Mouse (Mus musculus): ENCODE measurements around the gene Gm3636. TPM values are rescaled to one million over a fixed set of nuclear protein-coding genes. Genes with fewer than 3 reads are reported as not detected.
"Not testable (repeated sequence)": the region's sequence is repeated elsewhere in the genome, so short reads cannot be mapped to it uniquely, and the experiment has no call there.

Gene Gm3636
- 20.3 and 22.2 TPM in 2 replicates for polyA plus RNA-seq (2015; fragmentation: Nextera tagmentation; extraction: Ambion mirVana)

GRCm38 (mm10) chr14:6742232-6742631, at the start of gene Gm3636:
Gm3636 (minus strand) TSS chr14:6742332.
- not testable (repeated sequence) for H3K9me3 ChIP-seq (replicated peaks; ENCODE audit: control insufficient read depth, low read length, poor library complexity, severe bottlenecking); ATAC-seq; H3K27ac ChIP-seq (ENCODE audit: low read length); H3K4me3 ChIP-seq (ENCODE audit: low read depth, low read length); H3K36me3 ChIP-seq (ENCODE audit: control insufficient read depth, insufficient read depth, low read length); H3K4me1 ChIP-seq (ENCODE audit: control insufficient read depth, insufficient read depth, low read length); H3K9ac ChIP-seq (ENCODE audit: low read depth, low read length); H3K4me2 ChIP-seq (ENCODE audit: low read length); H3K27me3 ChIP-seq (ENCODE audit: control insufficient read depth, insufficient read depth, low read depth, low read length)
- no CpG with 5 or more reads among the region's 2 CpGs for WGBS

GRCm38 (mm10) chr14:6774311-6774710, 32.2 kb upstream of the Gm3636 start, which contains the start of gene Gm8362:
Gm8362 (minus strand) TSS chr14:6774411.
- 100% methylated on average over 1 of the region's 1 CpGs for WGBS
- not testable (repeated sequence) for ATAC-seq

GRCm38 (mm10) chr14:6757231-6757536, 15.1 kb upstream of the Gm3636 start:
- WGBS: 0% methylated on average over 6 of the region's 13 CpGs
- not testable (repeated sequence) for H3K27ac ChIP-seq (ENCODE audit: low read length); ATAC-seq; H3K27me3 ChIP-seq (ENCODE audit: control insufficient read depth, insufficient read depth, low read depth, low read length); H3K36me3 ChIP-seq (ENCODE audit: control insufficient read depth, insufficient read depth, low read length); H3K4me1 ChIP-seq (ENCODE audit: control insufficient read depth, insufficient read depth, low read length); H3K9me3 ChIP-seq (replicated peaks; ENCODE audit: control insufficient read depth, low read length, poor library complexity, severe bottlenecking); H3K9ac ChIP-seq (ENCODE audit: low read depth, low read length)
- peak overlapping the region; percentile 41 for H3K4me3 ChIP-seq (ENCODE audit: low read depth, low read length)
- H3K4me2 ChIP-seq (ENCODE audit: low read length): peak overlapping the region; percentile 26; the same call in 1 of the 2 replicates

More at GRCm38 (mm10) chr14:6774311-6774710, 32.2 kb upstream of the Gm3636 start, which contains the start of gene Gm8362:
- H3K9ac ChIP-seq (ENCODE audit: low read depth, low read length); H3K36me3 ChIP-seq (ENCODE audit: control insufficient read depth, insufficient read depth, low read length); H3K9me3 ChIP-seq (replicated peaks; ENCODE audit: control insufficient read depth, low read length, poor library complexity, severe bottlenecking); H3K27me3 ChIP-seq (ENCODE audit: control insufficient read depth, insufficient read depth, low read depth, low read length); H3K4me3 ChIP-seq (ENCODE audit: low read depth, low read length); H3K27ac ChIP-seq (ENCODE audit: low read length); H3K4me2 ChIP-seq (ENCODE audit: low read length); H3K4me1 ChIP-seq (ENCODE audit: control insufficient read depth, insufficient read depth, low read length): not testable (repeated sequence)

GRCm38 (mm10) chr14:6756384-6757230, 14.5 kb upstream of the Gm3636 start:
- WGBS: 1% methylated on average over 25 of the region's 67 CpGs
- ATAC-seq; H3K9me3 ChIP-seq (replicated peaks; ENCODE audit: control insufficient read depth, low read length, poor library complexity, severe bottlenecking); H3K4me1 ChIP-seq (ENCODE audit: control insufficient read depth, insufficient read depth, low read length); H3K36me3 ChIP-seq (ENCODE audit: control insufficient read depth, insufficient read depth, low read length); H3K27me3 ChIP-seq (ENCODE audit: control insufficient read depth, insufficient read depth, low read depth, low read length): not testable (repeated sequence)
- peak overlapping the region; percentile 40 for H3K4me2 ChIP-seq (ENCODE audit: low read length)
- peak overlapping the region; percentile 42; the same call in 1 of the 2 replicates for H3K27ac ChIP-seq (ENCODE audit: low read length)
- peak overlapping the region; percentile 41 for H3K4me3 ChIP-seq (ENCODE audit: low read depth, low read length)
- H3K9ac ChIP-seq (ENCODE audit: low read depth, low read length): peak overlapping the region; percentile 46; the same call in 1 of the 2 replicates

GRCm38 (mm10) chr14:6720151-6720550, 22.0 kb downstream of the Gm3636 start, which contains the start of gene Gm8050:
Gm8050 (minus strand) TSS chr14:6720251.
- not testable (repeated sequence) for H3K4me3 ChIP-seq (ENCODE audit: low read depth, low read length); H3K4me2 ChIP-seq (ENCODE audit: low read length); H3K9ac ChIP-seq (ENCODE audit: low read depth, low read length); H3K4me1 ChIP-seq (ENCODE audit: control insufficient read depth, insufficient read depth, low read length); H3K27me3 ChIP-seq (ENCODE audit: control insufficient read depth, insufficient read depth, low read depth, low read length); H3K36me3 ChIP-seq (ENCODE audit: control insufficient read depth, insufficient read depth, low read length); H3K9me3 ChIP-seq (replicated peaks; ENCODE audit: control insufficient read depth, low read length, poor library complexity, severe bottlenecking); H3K27ac ChIP-seq (ENCODE audit: low read length); ATAC-seq
- WGBS: 83% methylated on average over 1 of the region's 2 CpGs

Other genes starting within 250 kb of the Gm3636 start
- not detected in 2 replicates for gene Gm8356, start 205.0 kb downstream of the Gm3636 start, polyA plus RNA-seq (2015; fragmentation: Nextera tagmentation; extraction: Ambion mirVana)
- gene Gm3629, start 151.7 kb downstream of the Gm3636 start, polyA plus RNA-seq (2015; fragmentation: Nextera tagmentation; extraction: Ambion mirVana): 0.92 and 1.0 TPM in 2 replicates
- gene Gm3460, start 119.9 kb downstream of the Gm3636 start, polyA plus RNA-seq (2015; fragmentation: Nextera tagmentation; extraction: Ambion mirVana): 0.35 TPM in 1 of 2 replicates, not detected in the other
- gene Gm10251, start 58.2 kb downstream of the Gm3636 start, polyA plus RNA-seq (2015; fragmentation: Nextera tagmentation; extraction: Ambion mirVana): not detected in 2 replicates
- not detected in 2 replicates for gene Gm8050, start 22.1 kb downstream of the Gm3636 start, polyA plus RNA-seq (2015; fragmentation: Nextera tagmentation; extraction: Ambion mirVana)
- not detected in 2 replicates for gene Gm8362, start 32.1 kb upstream of the Gm3636 start, polyA plus RNA-seq (2015; fragmentation: Nextera tagmentation; extraction: Ambion mirVana)
- gene Gm3642, start 98.0 kb upstream of the Gm3636 start, polyA plus RNA-seq (2015; fragmentation: Nextera tagmentation; extraction: Ambion mirVana): not detected in 2 replicates
- 12.9 and 14.0 TPM in 2 replicates for gene Gm3667, start 147.6 kb upstream of the Gm3636 start, polyA plus RNA-seq (2015; fragmentation: Nextera tagmentation; extraction: Ambion mirVana)
- not detected in 2 replicates for gene Gm6356, start 231.5 kb upstream of the Gm3636 start, polyA plus RNA-seq (2015; fragmentation: Nextera tagmentation; extraction: Ambion mirVana)

All from midbrain, embryonic 16.5 days (tissue).